Mouse (Mus musculus): ENCODE data around the gene Cep78.

The Cep78 gene

DNA sequence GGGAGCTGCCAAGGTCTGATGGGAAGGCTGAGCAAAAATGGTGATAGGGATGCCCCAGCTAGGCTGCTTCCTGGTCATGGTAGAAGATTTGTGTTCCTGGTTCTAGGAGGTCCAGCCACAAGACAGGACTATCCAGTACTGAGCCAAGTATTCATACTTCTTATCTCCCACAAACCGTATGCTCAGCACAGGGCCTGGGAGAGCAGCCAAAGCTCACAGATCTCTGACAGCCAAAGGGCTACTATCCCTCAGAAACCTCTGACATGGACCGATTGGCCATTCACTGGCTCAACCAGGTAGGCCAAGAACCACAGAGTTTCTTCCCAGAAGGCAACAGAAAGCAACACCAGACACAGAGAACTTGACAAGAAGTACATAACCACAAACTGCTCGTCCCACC lies 73.8 kb downstream of the Cep78 start:
- DNase-seq (ENCODE audit: extremely low spot score, low spot score) = no peak

DNA sequence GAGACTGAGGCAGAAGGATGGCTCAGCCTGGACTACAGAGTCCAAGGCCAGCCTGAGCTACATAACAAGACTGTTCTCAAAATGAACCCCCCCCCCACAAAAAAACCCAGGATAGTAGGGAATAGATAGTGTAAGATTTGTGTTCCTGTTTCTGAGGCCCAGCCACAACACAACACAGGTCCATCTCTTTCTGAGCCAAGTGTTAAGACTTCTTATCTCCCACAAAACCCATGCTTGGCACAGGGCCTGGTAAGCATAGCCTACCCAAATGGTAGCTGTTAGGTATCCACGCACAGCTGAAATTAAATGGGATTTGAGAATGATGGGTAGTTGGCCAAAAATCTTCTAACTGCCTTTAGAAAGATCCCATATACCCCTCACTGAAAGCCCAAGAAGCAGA lies 74.3 kb downstream of the Cep78 start:
- no peak for DNase-seq (ENCODE audit: extremely low spot score, low spot score)

DNA sequence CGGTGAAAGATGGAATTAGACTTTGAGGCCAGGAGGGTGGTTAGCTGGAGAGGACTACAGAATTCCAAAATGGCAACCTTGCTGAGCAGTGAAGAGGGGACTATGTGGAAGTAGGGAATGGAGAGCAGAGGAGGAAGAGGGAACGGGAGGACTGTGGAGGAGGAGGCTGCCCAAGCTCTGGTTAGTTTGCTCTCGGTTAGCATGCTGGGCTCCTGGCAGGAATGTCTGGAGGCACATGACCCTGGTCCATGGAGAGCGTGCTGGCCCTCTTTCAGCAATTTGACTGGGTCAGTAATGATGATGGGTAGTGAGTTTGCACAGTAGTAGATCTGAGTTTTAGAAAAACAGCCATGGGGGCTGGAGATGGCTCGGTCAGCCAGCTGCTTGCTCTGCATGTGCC lies 76.8 kb downstream of the Cep78 start:
- DNase-seq (ENCODE audit: extremely low spot score, low spot score) = no peak

All from neural tube, embryonic 10.5 days (tissue).